Mouse (Mus musculus) kidney, embryonic 14.5 days (tissue): ENCODE results near the gene Cdyl. TPM values are rescaled to one million over a fixed set of nuclear protein-coding genes. Genes with fewer than 3 reads are reported as not detected.

Source experiments
- ATAC-seq: fragments of 200-750 bp; cut with Nextera tagmentation; 2 replicates; pipeline ENCODE4 v1.8.0; 2017; ENCODE audit warnings: moderate number of reproducible peaks, mild to moderate bottlenecking, moderate TSS enrichment, moderate library complexity; ENCODE audit not compliant: low FRiP score, low TSS enrichment
- H3K27ac ChIP-seq: fragments of 300-500 bp; sonication (generic); 2 replicates; pipeline ENCODE4 v1.5.1; 2014; ENCODE audit warnings: low read depth, mild to moderate bottlenecking, low read length, moderate library complexity, mixed read lengths
- H3K27me3 ChIP-seq: fragments of 300-500 bp; sonication (generic); 2 replicates; pipeline ENCODE4 v1.6.1; 2014; ENCODE audit warnings: mild to moderate bottlenecking, low read length; ENCODE audit not compliant: control insufficient read depth, insufficient read depth
- H3K36me3 ChIP-seq: fragments of 300-500 bp; sonication (generic); 2 replicates; pipeline ENCODE4 v1.6.1; 2014; ENCODE audit warnings: low read length, mixed read lengths; ENCODE audit not compliant: control insufficient read depth, insufficient read depth
- H3K4me1 ChIP-seq: fragments of 300-500 bp; sonication (generic); 2 replicates; pipeline ENCODE4 v1.6.1; 2014; ENCODE audit warnings: low read length, mixed read lengths; ENCODE audit not compliant: control insufficient read depth, insufficient read depth
- H3K4me2 ChIP-seq: fragments of 300-500 bp; sonication (generic); replicated peaks from 2 replicates; pipeline ENCODE4 v1.6.1; 2014; ENCODE audit warnings: low read depth, mild to moderate bottlenecking, low read length
- H3K4me3 ChIP-seq: fragments of 300-500 bp; sonication (generic); 2 replicates; pipeline ENCODE4 v1.5.1; 2014; ENCODE audit warnings: mild to moderate bottlenecking, low read length
- H3K9ac ChIP-seq: fragments of 300-500 bp; sonication (generic); 2 replicates; pipeline ENCODE4 v1.6.1; 2014; ENCODE audit warnings: low read depth, mild to moderate bottlenecking, low read length, moderate library complexity
- H3K9me3 ChIP-seq: fragments of 300-500 bp; sonication (generic); 2 replicates; pipeline ENCODE4 v1.6.1; 2016; ENCODE audit warnings: low read length; ENCODE audit not compliant: control insufficient read depth
- WGBS: fragments of 180-500 bp; shearing (Covaris S2); extraction: QIAGEN DNeasy Blood & Tissue Kit; methylation state at CpG from one replicate; pipeline ENCODE4 v1.1.7; 2014; 5-methylcytosine and 5-hydroxymethylcytosine counted together
- polyA plus RNA-seq: library from polyadenylated mRNA; unstranded; fragments of >200 nt; fragmentation: Nextera tagmentation; extraction: Ambion mirVana; gene quantifications from 2 replicates; pipeline ENCODE4 v1.2.1, GENCODE M21; 2014

Cdyl gene
- polyA plus RNA-seq, 1 experiment from 2014 or later = 18.4 TPM

- 66% methylated on average over 1 of the region's 1 CpGs for WGBS
- Histone ChIP-seq H3K9me3 (no peaks in the 10 kb centered on the region), H3K9ac (no peak overlapping the region), H3K27ac (no peak overlapping the region), H3K4me3 (no peak overlapping the region), H3K36me3 (no peaks in the 10 kb centered on the region), H3K27me3 (no peaks in the 10 kb centered on the region), H3K4me1 (no peaks in the 10 kb centered on the region), H3K4me2 (no peak overlapping the region)
- no peak for ATAC-seq
These were observed 32.3 kb upstream of the Cdyl start for GRCm38 (mm10) chr13:35627319-35627718.

DNA sequence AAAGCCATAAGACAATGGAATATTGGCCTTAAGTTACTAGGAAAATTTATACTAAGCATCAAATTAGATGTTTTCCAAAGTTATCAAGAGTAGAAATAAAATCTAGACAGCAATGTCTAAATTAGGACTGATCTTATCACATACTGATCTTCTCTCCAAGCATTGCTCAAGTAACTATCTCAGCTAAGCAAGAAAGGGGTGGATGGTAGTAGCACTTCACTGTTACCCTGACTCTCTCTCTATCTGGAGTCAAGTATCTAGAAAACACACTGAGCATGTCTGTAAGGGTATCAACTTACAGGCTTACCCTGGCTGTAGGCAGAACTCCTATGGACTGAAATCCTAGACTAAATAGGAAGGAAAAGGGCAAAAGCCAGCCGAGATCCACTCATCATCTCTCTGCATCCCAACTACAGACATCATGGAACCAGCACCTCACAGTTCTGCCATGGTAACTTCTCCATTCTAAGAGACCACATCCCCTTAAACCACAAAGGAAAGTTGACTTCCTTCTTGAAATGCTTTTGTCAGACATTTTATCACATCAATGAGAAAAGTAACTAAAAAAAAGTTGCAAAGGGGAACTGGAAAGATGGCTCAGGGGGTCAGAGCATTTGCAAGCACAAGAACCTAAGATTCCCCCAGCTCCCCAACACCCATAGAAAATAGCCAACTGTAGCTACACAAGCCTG is 12.4 kb upstream of the Cdyl start:
- Histone ChIP-seq H3K27me3 (no peaks in the 10 kb centered on the region), H3K27ac (no peak overlapping the region), H3K4me1 (no peaks in the 10 kb centered on the region), H3K36me3 (no peaks in the 10 kb centered on the region), H3K9me3 (no peaks in the 10 kb centered on the region), H3K9ac (no peak overlapping the region), H3K4me3 (no peak overlapping the region), H3K4me2 (no peak overlapping the region)
- ATAC-seq = no peak
- 42% methylated on average over 1 of the region's 1 CpGs for WGBS

GRCm38 (mm10) chr13:35650284-35650872 is 9.3 kb upstream of the Cdyl start:
- no peak overlapping the region for H3K4me2 ChIP-seq
- H3K4me3 ChIP-seq = no peak overlapping the region
- H3K9ac ChIP-seq = no peak overlapping the region
- H3K9me3 ChIP-seq = no peaks in the 10 kb centered on the region
- H3K27ac ChIP-seq = no peak overlapping the region
- ATAC-seq = no peak
- H3K27me3 ChIP-seq = no peaks in the 10 kb centered on the region
- no peaks in the 10 kb centered on the region for H3K36me3 ChIP-seq
- no peaks in the 10 kb centered on the region for H3K4me1 ChIP-seq
- WGBS = 91% methylated on average over 11 of the region's 11 CpGs

- H3K4me1 ChIP-seq = no peaks in the 10 kb centered on the region
- H3K4me3 ChIP-seq = no peak overlapping the region
- H3K9ac ChIP-seq = no peak overlapping the region
- no peak for ATAC-seq
- 84% methylated on average over 4 of the region's 4 CpGs for WGBS
- no peaks in the 10 kb centered on the region for H3K9me3 ChIP-seq
- H3K4me2 ChIP-seq = no peak overlapping the region
- H3K27me3 ChIP-seq = no peaks in the 10 kb centered on the region
- H3K27ac ChIP-seq = no peak overlapping the region
- no peaks in the 10 kb centered on the region for H3K36me3 ChIP-seq
These were observed 6.8 kb upstream of the Cdyl start for GRCm38 (mm10) chr13:35652851-35653250.

DNA sequence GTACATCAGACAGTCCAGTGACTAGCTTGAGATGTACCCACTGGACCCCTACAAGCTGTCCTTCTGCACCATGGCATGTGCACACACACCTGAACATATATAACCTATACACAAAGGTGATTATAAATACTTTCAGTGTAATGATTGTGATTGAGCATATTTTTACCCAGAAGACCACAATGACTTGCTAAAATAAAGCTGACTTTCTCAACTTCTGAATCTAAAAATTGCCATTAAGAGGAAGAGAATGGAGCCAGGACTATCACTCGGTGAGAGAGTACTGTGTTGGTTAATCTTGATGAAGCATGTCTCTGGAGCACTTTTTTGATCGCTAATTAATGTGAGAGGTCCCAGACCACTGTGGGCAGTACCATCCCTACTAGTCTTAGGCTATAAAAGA is 2.8 kb upstream of the Cdyl start:
- WGBS = 86% methylated on average over 2 of the region's 2 CpGs
- ATAC-seq = no peak
- H3K4me2 ChIP-seq = no peak overlapping the region

DNA sequence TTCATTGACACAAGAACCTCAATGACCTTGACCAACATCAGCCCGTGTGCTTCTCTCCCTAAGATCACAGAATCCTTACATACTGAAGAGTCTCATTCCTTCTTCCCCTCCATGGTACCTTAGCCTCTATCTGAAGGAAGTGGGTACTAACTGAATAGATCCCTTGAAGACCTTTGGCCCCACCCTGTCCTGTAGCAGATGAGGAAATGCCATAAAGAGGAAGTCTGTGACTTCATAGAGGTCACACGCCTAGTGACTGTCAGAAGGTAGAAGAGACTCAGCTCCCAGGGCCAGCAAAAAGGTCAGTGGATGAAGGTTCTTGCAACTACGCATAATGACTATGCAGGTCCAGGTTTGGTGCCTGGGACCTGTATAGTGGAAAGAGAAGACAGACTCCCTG is 5.8 kb downstream of the Cdyl start:
- 84% methylated on average over 3 of the region's 3 CpGs for WGBS

More for the DNA sequence above, 2.8 kb upstream of the Cdyl start:
- Histone ChIP-seq H3K9ac (no peak overlapping the region), H3K4me1 (no peaks in the 10 kb centered on the region), H3K36me3 (no peaks in the 10 kb centered on the region), H3K27ac (no peak overlapping the region), H3K4me3 (no peak overlapping the region), H3K27me3 (no peaks in the 10 kb centered on the region), H3K9me3 (no peaks in the 10 kb centered on the region)

GRCm38 (mm10) chr13:35669910-35670469 is 10.4 kb downstream of the Cdyl start:
- ATAC-seq = no peak
- Histone ChIP-seq H3K36me3 (no peaks in the 10 kb centered on the region), H3K27me3 (no peaks in the 10 kb centered on the region), H3K9ac (no peak overlapping the region), H3K9me3 (no peaks in the 10 kb centered on the region), H3K4me2 (no peak overlapping the region), H3K27ac (no peak overlapping the region), H3K4me3 (no peak overlapping the region), H3K4me1 (no peaks in the 10 kb centered on the region)
- WGBS = 73% methylated on average over 4 of the region's 4 CpGs

More for the DNA sequence above, 5.8 kb downstream of the Cdyl start:
- no peak overlapping the region for H3K4me2 ChIP-seq
- ATAC-seq = no peak
- no peak overlapping the region for H3K27ac ChIP-seq
- H3K9me3 ChIP-seq = no peaks in the 10 kb centered on the region
- H3K36me3 ChIP-seq = no peaks in the 10 kb centered on the region
- no peak overlapping the region for H3K4me3 ChIP-seq
- H3K9ac ChIP-seq = no peak overlapping the region
- H3K4me1 ChIP-seq = no peaks in the 10 kb centered on the region
- no peaks in the 10 kb centered on the region for H3K27me3 ChIP-seq

GRCm38 (mm10) chr13:35670875-35671274 is 11.2 kb downstream of the Cdyl start:
- Histone ChIP-seq H3K9me3 (no peaks in the 10 kb centered on the region), H3K4me1 (no peaks in the 10 kb centered on the region)
- no peak for ATAC-seq

DNA sequence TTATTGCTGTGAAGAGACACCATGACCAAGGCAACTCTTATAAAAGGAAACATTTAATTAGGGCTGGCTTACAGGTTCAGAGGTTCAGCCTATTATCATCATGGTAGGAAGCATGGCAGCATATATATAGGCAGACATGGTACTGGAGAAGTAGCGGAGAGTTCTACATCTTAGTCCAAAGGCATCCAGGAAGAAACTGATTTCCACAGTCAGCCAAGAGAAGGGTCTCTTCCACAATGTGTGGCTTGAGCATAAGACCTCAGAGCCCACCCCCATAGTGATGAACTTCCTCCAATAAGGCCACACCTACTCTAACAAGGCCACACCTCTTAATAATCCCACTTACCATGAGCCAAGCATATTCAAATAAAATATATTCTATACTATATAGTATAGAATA is 17.3 kb downstream of the Cdyl start:
- Histone ChIP-seq H3K9ac (no peak overlapping the region), H3K4me3 (no peak overlapping the region), H3K27ac (no peak overlapping the region), H3K9me3 (no peaks in the 10 kb centered on the region), H3K4me2 (no peak overlapping the region), H3K27me3 (no peaks in the 10 kb centered on the region), H3K4me1 (no peaks in the 10 kb centered on the region), H3K36me3 (no peaks in the 10 kb centered on the region)
- 88% methylated on average over 1 of the region's 1 CpGs for WGBS
- no peak for ATAC-seq

More at GRCm38 (mm10) chr13:35670875-35671274, 11.2 kb downstream of the Cdyl start:
- Histone ChIP-seq H3K27ac (no peak overlapping the region), H3K9ac (no peak overlapping the region), H3K4me2 (no peak overlapping the region), H3K4me3 (no peak overlapping the region), H3K27me3 (no peaks in the 10 kb centered on the region), H3K36me3 (no peaks in the 10 kb centered on the region)
- 87% methylated on average over 4 of the region's 4 CpGs for WGBS
